Mouse (Mus musculus) brown adipose tissue, adult 24 weeks (tissue): Measurements from ENCODE around the gene Gm10188. TPM values are rescaled to one million over a fixed set of nuclear protein-coding genes. Genes with fewer than 3 reads are reported as not detected.

Experiments used
- H3K27ac ChIP-seq: fragments of 200-500 bp; replicated peaks from 2 replicates; pipeline ENCODE4 v1.5.1; 2012; ENCODE audit warnings: low read depth, mild to moderate bottlenecking, low read length
- H3K4me1 ChIP-seq: fragments of 200-500 bp; 2 replicates; pipeline ENCODE4 v1.6.1; 2012; ENCODE audit warnings: low read length, mixed read lengths; ENCODE audit not compliant: control insufficient read depth, insufficient read depth, insufficient read length
- H3K4me3 ChIP-seq: fragments of 200-500 bp; 2 replicates; pipeline ENCODE4 v1.5.1; 2012; ENCODE audit warnings: low read depth, mild to moderate bottlenecking, low read length, moderate library complexity; ENCODE audit not compliant: insufficient read depth
- polyA plus RNA-seq: library from polyadenylated mRNA; stranded (reverse); fragments of >200 nt; gene quantifications from 2 replicates; pipeline ENCODE4 v1.2.4, GENCODE M21; 2012; ENCODE audit not compliant: missing spikeins, insufficient read depth, insufficient read length

Gene Gm10188
- polyA plus RNA-seq, 1 experiment = not detected

DNA sequence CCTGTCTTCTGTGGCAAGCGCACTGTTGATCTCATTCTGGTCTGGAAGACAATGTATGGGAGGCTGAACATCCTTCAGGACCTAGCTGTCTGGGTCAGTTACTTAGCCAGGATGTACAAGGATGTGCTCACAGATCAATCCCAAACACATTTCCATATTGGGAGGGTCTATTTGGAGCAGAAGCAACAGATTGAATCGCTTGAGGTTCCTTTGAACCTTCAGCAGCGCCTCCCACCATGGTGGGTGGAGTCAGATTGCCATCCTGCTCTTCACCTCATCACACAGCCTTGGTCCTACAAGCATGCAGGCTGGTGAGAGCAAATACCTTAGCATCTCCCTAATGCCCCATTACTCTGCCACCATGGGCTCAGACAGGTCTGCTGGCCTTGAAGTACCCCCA is 35.8 kb downstream of the Gm10188 start:
- no peak overlapping the region for H3K27ac ChIP-seq
- H3K4me3 ChIP-seq = no peak overlapping the region
- H3K4me1 ChIP-seq = no peaks in the 10 kb centered on the region; the same call in 1 of the 2 replicates

DNA sequence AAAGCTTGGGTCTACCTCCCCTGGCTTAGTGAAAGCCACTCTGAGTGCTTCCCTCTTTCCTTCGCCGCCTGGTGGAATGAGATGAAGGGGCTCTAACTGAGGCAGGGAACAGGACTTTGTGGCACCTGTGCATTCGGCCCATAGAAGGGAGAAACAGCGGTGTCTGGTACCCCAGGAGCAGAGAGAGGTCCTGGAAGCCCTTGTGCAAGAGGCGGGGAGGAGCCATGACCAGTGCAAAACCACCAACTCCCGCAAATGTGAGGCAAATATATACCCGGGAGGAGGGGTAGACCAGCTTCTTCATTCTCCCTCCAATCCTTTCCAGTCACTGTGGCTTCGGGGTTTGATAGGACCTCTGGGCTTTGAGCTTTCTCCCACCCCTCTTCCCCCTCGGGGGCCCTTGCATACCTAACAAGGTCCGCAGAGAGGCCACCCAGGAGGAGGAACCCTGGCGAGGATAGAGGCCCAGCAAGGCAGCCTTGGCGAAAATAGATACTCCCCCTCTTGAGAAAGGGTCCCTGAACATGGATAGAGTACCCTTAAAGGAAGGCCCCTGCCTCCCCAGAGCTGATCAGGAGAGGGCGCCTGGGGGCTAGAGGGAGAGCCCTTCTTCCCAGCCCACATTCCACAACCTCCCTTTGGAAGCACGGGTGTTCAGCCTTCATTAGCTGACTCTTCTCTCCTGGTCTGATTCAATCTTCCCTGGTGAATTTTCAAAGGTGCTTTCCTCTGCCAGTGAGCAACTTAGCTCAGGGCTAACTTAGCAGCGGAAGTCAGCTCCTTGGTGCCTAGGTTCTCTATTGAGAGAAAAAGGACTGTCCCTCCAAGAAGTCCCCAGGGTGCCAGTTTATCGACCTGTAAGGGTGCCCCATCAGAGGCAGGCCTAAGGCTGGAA is 37.5 kb downstream of the Gm10188 start:
- H3K4me1 ChIP-seq = no peaks in the 10 kb centered on the region; the same call in 1 of the 2 replicates
- no peak overlapping the region for H3K27ac ChIP-seq
- H3K4me3 ChIP-seq = no peak overlapping the region

DNA sequence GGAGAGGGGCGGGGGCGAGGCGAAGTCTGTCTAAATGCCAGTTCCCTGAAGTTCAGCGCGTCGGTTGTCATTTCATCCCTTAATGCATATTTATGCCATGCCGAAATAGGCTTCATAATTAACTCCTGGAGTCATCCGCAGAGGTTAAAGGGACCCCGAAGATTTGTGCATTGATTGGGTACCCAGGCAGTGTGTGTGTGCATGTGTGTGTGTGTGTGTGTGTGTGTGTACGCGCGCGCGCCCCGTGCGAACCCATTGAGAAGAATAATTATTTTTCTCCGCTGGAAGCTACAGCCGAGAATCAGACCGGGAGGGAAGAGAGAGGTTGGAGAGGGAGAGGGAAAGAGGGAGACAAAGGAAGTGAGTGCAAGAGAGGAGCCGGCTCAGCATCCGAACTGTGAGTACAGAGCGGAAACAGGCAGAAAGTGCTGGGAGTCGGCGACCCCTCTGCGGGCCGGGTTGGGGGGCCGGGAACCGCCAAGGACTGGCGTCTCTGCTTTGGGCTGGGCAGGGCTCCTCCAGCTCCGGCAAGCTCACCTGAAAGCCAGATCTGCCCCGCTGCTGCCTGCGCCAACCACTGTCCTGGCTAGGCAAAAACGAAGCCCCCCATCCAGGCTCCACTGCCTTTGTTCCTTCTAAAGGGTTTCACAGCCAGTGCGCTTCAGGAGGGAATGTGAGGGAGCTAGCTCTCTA is 38.3 kb downstream of the Gm10188 start, which contains the start of the genes Lemd1 and AC124108.1:
Lemd1 (plus strand) TSS at position 339 of the 693 bp plus-strand sequence.
AC124108.1 (plus strand) TSS at position 365 of the 693 bp plus-strand sequence.
- peak within 1 kb of the TSS; percentile 53 for H3K4me3 ChIP-seq
- H3K27ac ChIP-seq = no peak within 1 kb of the TSS
- H3K4me1 ChIP-seq = no peaks in the 10 kb centered on the region; the same call in 1 of the 2 replicates

DNA sequence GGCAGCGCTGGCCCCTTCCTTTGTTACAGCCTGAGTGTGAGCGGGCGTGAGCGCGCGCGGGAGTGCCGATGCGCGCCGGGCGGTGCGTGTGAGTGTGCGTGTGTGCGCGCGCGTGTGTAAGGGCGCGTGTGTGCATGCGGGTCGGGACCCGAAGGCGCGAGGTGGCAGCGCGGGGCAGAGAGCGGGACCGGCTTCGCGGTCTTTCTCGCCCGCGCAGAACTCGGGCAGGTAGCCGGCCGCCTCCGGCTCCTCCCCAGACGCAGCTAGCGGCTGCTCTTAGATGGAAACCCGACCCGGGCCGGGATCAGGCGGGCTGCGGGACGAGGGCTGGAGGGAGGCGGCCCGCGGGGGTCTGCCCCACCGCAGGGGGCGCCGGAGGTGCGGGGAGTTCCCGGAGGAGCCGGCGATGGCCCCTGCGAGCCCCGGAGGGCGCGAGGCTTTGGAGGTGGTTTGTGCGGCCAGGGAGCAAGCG is 38.9 kb downstream of the Gm10188 start:
- Histone ChIP-seq H3K4me1 (no peaks in the 10 kb centered on the region; the same call in 1 of the 2 replicates), H3K4me3 (peak overlapping the region; percentile 44), H3K27ac (no peak overlapping the region)

DNA sequence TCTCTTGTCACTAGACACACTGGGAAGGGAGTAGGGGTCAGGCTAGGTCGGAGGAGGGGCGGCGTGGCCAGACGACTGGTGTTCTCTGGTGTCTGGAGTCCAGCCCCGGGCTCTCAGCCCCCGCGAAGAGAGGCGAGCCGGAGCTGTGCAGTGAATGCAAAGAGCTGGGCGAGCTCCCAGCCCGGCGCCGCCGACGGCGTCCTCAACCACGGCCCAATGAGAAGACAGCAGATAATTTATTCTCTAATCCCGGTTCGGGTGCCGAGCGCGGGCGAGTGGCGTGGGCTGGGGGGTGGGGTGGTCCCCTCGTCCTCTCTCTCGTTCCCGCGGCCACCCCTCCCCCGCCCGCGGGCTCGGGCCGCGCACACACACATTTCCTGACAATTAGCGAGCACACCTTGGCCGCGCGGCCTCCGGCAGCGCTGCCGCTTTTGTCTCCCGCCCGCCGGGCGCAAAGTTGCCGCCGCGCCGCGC is 39.5 kb downstream of the Gm10188 start:
- H3K4me1 ChIP-seq = no peaks in the 10 kb centered on the region; the same call in 1 of the 2 replicates
- no peak overlapping the region for H3K27ac ChIP-seq

DNA sequence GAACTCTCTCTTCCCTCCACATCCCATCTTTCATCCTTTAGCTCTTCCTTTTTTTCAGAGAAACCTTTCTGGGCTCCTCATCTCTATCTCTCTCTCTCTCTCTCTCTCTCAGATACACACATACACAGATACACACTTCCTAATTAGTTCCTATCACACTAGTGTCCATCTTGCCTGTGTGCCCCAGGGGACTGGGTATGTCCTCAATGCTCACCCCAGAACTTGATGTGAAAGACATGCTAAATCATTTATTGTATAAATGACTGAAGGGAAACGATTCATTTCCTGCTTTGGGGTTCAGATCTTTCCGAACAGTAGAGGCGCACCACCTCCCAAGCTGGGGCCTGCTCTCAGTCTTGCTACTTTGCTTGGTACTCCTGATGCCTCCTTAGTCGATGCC is 40.3 kb downstream of the Gm10188 start:
- H3K27ac ChIP-seq = no peak overlapping the region
- H3K4me1 ChIP-seq = no peaks in the 10 kb centered on the region; the same call in 1 of the 2 replicates

More for the DNA sequence above, 39.5 kb downstream of the Gm10188 start:
- H3K4me3 ChIP-seq = peak overlapping the region; percentile 53

DNA sequence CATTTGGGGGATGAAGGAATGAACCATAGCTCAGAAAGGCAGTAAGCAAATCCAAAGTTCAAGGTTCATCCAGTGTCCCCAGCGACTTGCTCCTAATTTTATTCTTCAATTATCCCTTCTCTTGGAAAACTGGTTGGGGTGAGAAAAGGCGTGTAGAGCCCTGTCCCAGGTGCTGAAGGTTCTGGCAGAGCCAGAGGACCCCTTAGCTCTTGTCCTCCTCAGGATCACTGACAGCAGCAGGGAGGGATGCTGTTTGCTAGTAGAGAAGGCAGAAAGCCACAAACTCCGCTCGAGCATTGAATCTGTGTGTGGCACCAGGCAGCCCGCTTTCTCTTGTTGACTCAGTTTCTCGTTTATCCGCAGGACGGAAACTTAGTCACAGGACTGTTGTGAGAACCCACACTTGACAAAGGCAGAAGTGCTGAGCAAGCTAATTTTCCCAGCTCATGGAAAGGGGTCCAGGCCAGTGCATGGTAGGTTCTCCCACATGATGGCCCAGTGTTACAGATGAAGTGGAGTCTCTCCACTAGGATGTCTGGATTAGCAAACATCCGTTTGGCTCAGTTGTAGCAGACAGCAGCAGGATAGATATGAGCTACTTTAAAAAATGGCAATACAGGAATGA is 41.0 kb downstream of the Gm10188 start:
- H3K4me3 ChIP-seq = no peak overlapping the region
- no peaks in the 10 kb centered on the region; the same call in 1 of the 2 replicates for H3K4me1 ChIP-seq
- H3K27ac ChIP-seq = no peak overlapping the region

More for the DNA sequence above, 40.3 kb downstream of the Gm10188 start:
- H3K4me3 ChIP-seq = no peak overlapping the region

DNA sequence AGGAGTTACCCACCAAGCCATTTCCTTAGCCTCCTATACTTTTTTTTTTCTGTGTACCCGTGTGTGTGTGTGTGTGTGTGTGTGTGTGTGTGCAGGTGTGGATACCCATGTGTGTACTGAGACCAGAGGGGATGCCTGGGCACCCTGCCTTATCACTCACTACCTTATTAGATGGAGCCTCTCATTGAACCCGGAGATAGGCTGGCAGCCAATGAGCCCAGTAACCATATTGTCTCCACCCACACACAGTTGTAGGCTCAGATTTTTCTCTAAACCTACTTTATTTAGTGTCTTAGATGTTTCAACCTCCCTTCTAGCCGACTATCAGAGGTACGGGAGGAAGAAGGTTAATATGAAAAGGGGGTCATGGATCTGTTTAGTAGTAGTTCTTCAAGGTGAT is 43.3 kb downstream of the Gm10188 start:
- H3K27ac ChIP-seq = no peak overlapping the region
- no peak overlapping the region for H3K4me3 ChIP-seq

More for the DNA sequence above, 43.3 kb downstream of the Gm10188 start:
- H3K4me1 ChIP-seq = no peaks in the 10 kb centered on the region; the same call in 1 of the 2 replicates

Other genes with a start within 250 kb of the Gm10188 start
- gene Elk4, start 222.2 kb downstream of the Gm10188 start, polyA plus RNA-seq = 38.8 and 47.3 TPM in 2 replicates
- 0.44 and 1.8 TPM in 2 replicates for gene Mfsd4a, start 161.7 kb downstream of the Gm10188 start, polyA plus RNA-seq
- 1.7 and 2.8 TPM in 2 replicates for gene Cdk18, start 90.1 kb downstream of the Gm10188 start, polyA plus RNA-seq
- gene Lemd1, start 38.3 kb downstream of the Gm10188 start, polyA plus RNA-seq = not detected in 2 replicates
- not detected in 2 replicates for gene AC124108.1, start 38.3 kb downstream of the Gm10188 start, polyA plus RNA-seq
- gene Klhdc8a, start 68.9 kb upstream of the Gm10188 start, polyA plus RNA-seq = not detected in 2 replicates
- gene Nuak2, start 86.4 kb upstream of the Gm10188 start, polyA plus RNA-seq = 0.50 and 0.87 TPM in 2 replicates
- gene Tmcc2, start 161.5 kb upstream of the Gm10188 start, polyA plus RNA-seq = 2.1 and 2.5 TPM in 2 replicates
- gene Dstyk, start 187.8 kb upstream of the Gm10188 start, polyA plus RNA-seq = 5.3 and 7.7 TPM in 2 replicates
- gene Rbbp5, start 247.6 kb upstream of the Gm10188 start, polyA plus RNA-seq = 12.0 and 17.4 TPM in 2 replicates